Mouse (Mus musculus) forebrain, embryonic 12.5 days (tissue): ENCODE measurements around the gene Cit. TPM values are rescaled to one million over a fixed set of nuclear protein-coding genes. Genes with fewer than 3 reads are reported as not detected.

Experiments
- ATAC-seq: fragments of 200-750 bp; cut with Nextera tagmentation; 2 replicates; pipeline ENCODE4 v1.8.0; 2017; ENCODE audit warnings: moderate TSS enrichment; ENCODE audit not compliant: low FRiP score
- H3K27ac ChIP-seq: fragments of 300-500 bp; sonication (generic); 2 replicates; pipeline ENCODE4 v1.5.1; 2016; ENCODE audit warnings: mild to moderate bottlenecking
- H3K27me3 ChIP-seq: fragments of 300-500 bp; sonication (generic); 2 replicates; pipeline ENCODE4 v1.6.1; 2016; ENCODE audit warnings: mild to moderate bottlenecking
- H3K36me3 ChIP-seq: fragments of 300-500 bp; sonication (generic); replicated peaks from 2 replicates; pipeline ENCODE4 v1.6.1; 2016; ENCODE audit warnings: mild to moderate bottlenecking
- H3K4me1 ChIP-seq: fragments of 300-500 bp; sonication (generic); 2 replicates; pipeline ENCODE4 v1.6.1; 2016
- H3K4me2 ChIP-seq: fragments of 300-500 bp; sonication (generic); 2 replicates; pipeline ENCODE4 v1.6.1; 2016; ENCODE audit warnings: mild to moderate bottlenecking, moderate library complexity
- H3K4me3 ChIP-seq: fragments of 300-500 bp; sonication (generic); replicated peaks from 2 replicates; pipeline ENCODE4 v1.5.1; 2016; ENCODE audit warnings: mild to moderate bottlenecking
- H3K9ac ChIP-seq: fragments of 300-500 bp; sonication (generic); 2 replicates; pipeline ENCODE4 v1.6.1; 2016; ENCODE audit warnings: mild to moderate bottlenecking
- H3K9me3 ChIP-seq: fragments of 300-500 bp; sonication (generic); 2 replicates; pipeline ENCODE4 v1.6.1; 2016
- WGBS: fragments of 180-500 bp; shearing (Covaris S2); methylation state at CpG from one replicate; pipeline ENCODE4 v1.1.7; 2016; 5-methylcytosine and 5-hydroxymethylcytosine counted together
- polyA plus RNA-seq: library from polyadenylated mRNA; unstranded; fragments of >200 nt; fragmentation: Nextera tagmentation; extraction: Ambion mirVana; gene quantifications from 2 replicates; pipeline ENCODE4 v1.2.1, GENCODE M21; 2016

Gene Cit
- polyA plus RNA-seq, 1 experiment from 2014 or later: 46.5 TPM

- H3K27me3 ChIP-seq: no peaks in the 10 kb centered on the region
- peaks cover 77% of the 10 kb centered on the region for H3K36me3 ChIP-seq
- no peak overlapping the region for H3K4me3 ChIP-seq
- H3K27ac ChIP-seq: no peak overlapping the region
- H3K4me2 ChIP-seq: no peak overlapping the region
- no peak for ATAC-seq
- H3K4me1 ChIP-seq: peaks cover 5% of the 10 kb centered on the region; the same call in 1 of the 2 replicates
- WGBS: 87% methylated on average over 12 of the region's 12 CpGs
- H3K9me3 ChIP-seq: no peaks in the 10 kb centered on the region
- H3K9ac ChIP-seq: no peak overlapping the region
Measured at GRCm38 (mm10) chr5:115854370-115854769, 9.3 kb downstream of the Cit start.

GRCm38 (mm10) chr5:115858652-115859051 lies 13.6 kb downstream of the Cit start:
- no peak overlapping the region for H3K4me2 ChIP-seq
- no peak overlapping the region for H3K27ac ChIP-seq
- H3K9ac ChIP-seq: no peak overlapping the region
- ATAC-seq: no peak
- H3K27me3 ChIP-seq: no peaks in the 10 kb centered on the region
- H3K9me3 ChIP-seq: no peaks in the 10 kb centered on the region
- WGBS: 86% methylated on average over 6 of the region's 6 CpGs
- no peaks in the 10 kb centered on the region for H3K4me1 ChIP-seq
- no peak overlapping the region for H3K4me3 ChIP-seq
- H3K36me3 ChIP-seq: peaks cover 80% of the 10 kb centered on the region

DNA sequence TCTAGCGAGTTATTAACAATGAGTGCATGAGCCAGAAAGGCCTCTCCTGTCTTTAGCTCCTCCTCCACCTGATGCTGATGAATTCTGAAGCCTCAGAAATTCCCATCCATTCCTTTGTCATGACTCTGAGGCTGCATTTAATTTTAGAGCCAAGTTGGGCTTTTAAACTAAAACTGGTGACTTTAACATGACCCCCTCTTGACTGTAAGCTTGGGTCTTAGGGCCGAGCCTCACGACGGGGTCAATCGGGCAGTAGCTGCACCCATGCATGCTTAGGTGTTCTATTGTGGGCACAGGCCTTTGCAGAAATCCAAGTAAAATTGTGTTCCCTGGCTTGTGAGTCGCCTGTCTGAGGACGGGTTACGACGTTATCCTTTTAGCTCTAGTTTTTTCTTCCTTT lies 14.4 kb downstream of the Cit start:
- no peak overlapping the region for H3K27ac ChIP-seq
- H3K9me3 ChIP-seq: no peaks in the 10 kb centered on the region
- WGBS: 87% methylated on average over 9 of the region's 9 CpGs
- no peaks in the 10 kb centered on the region for H3K27me3 ChIP-seq
- H3K36me3 ChIP-seq: peaks cover 80% of the 10 kb centered on the region
- H3K9ac ChIP-seq: 0 out of 2 replicates have a peak overlapping the region, but pooled peaks have one; percentile 3
- no peak overlapping the region; the same call in 1 of the 2 replicates for H3K4me2 ChIP-seq
- no peak overlapping the region for H3K4me3 ChIP-seq
- H3K4me1 ChIP-seq: no peaks in the 10 kb centered on the region
- ATAC-seq: no peak

DNA sequence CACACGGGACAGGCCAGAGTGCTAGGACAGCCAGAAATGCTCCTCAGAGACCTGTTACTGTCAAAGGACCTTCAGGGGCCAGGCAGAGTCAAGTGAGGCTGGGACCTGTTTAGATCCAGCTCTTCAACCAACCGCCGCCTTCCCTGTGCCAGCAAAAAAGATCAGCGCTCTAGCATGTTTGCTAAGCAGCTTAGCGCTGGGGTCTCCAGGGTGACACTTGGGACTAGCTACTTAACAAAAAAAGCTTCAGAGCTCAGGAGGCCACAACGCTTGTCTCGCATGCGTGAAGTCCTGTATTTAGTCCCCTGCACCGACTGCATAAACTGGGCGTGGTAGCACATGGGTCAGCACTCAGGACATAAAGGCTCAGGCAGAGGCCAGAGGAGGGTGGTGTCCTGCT lies 16.9 kb downstream of the Cit start:
- H3K9ac ChIP-seq: no peak overlapping the region
- H3K27ac ChIP-seq: no peak overlapping the region
- no peaks in the 10 kb centered on the region for H3K9me3 ChIP-seq
- H3K27me3 ChIP-seq: no peaks in the 10 kb centered on the region
- no peak for ATAC-seq
- H3K4me1 ChIP-seq: no peaks in the 10 kb centered on the region
- H3K4me3 ChIP-seq: no peak overlapping the region
- no peak overlapping the region for H3K4me2 ChIP-seq
- H3K36me3 ChIP-seq: peaks cover 74% of the 10 kb centered on the region
- 82% methylated on average over 10 of the region's 10 CpGs for WGBS

- 95% methylated on average over 10 of the region's 10 CpGs for WGBS
- H3K4me3 ChIP-seq: no peak overlapping the region
- H3K9ac ChIP-seq: no peak overlapping the region
- H3K27me3 ChIP-seq: no peaks in the 10 kb centered on the region
- no peaks in the 10 kb centered on the region for H3K9me3 ChIP-seq
- no peak overlapping the region for H3K27ac ChIP-seq
- peaks cover 72% of the 10 kb centered on the region for H3K36me3 ChIP-seq
- H3K4me1 ChIP-seq: no peaks in the 10 kb centered on the region
- ATAC-seq: no peak
- no peak overlapping the region for H3K4me2 ChIP-seq
Measured at GRCm38 (mm10) chr5:115862439-115862838, 17.4 kb downstream of the Cit start.

- H3K4me2 ChIP-seq: no peak overlapping the region
- no peak overlapping the region for H3K9ac ChIP-seq
- H3K27me3 ChIP-seq: no peaks in the 10 kb centered on the region
- no peak overlapping the region for H3K27ac ChIP-seq
- ATAC-seq: no peak
- H3K9me3 ChIP-seq: no peaks in the 10 kb centered on the region
- peaks cover 10% of the 10 kb centered on the region for H3K4me1 ChIP-seq
- no peak overlapping the region for H3K4me3 ChIP-seq
- WGBS: 84% methylated on average over 11 of the region's 11 CpGs
- peaks cover 51% of the 10 kb centered on the region for H3K36me3 ChIP-seq
Measured at GRCm38 (mm10) chr5:115866296-115866695, 21.2 kb downstream of the Cit start.

GRCm38 (mm10) chr5:115868540-115868939 lies 23.5 kb downstream of the Cit start:
- peaks cover 41% of the 10 kb centered on the region for H3K36me3 ChIP-seq
- H3K4me3 ChIP-seq: no peak overlapping the region
- ATAC-seq: no peak
- H3K4me1 ChIP-seq: peaks cover 10% of the 10 kb centered on the region
- H3K9me3 ChIP-seq: no peaks in the 10 kb centered on the region
- H3K27me3 ChIP-seq: no peaks in the 10 kb centered on the region
- H3K9ac ChIP-seq: no peak overlapping the region
- 68% methylated on average over 12 of the region's 12 CpGs for WGBS
- H3K27ac ChIP-seq: no peak overlapping the region
- H3K4me2 ChIP-seq: no peak overlapping the region

DNA sequence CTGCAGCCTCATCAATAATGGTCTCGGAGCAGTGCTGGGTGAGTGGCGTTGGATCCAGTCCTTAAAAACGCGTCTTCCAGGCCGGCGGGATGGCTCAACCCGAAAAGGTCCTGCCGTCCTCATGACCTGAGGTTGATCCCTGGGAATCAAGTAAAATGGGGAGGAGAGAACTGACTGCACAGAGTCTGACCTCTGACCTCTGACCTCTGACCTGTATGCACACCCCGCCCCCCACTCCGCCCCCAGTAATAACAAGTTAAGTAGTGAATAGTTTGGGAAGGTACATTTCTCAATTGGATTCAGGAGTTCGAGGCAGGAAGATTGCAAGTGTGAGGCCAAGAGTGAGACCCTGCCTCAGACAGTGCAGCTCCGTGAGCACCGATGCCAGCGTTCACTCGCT lies 24.1 kb downstream of the Cit start:
- Histone ChIP-seq H3K9me3 (no peaks in the 10 kb centered on the region), H3K27me3 (no peaks in the 10 kb centered on the region), H3K4me1 (peaks cover 10% of the 10 kb centered on the region), H3K27ac (no peak overlapping the region), H3K9ac (no peak overlapping the region), H3K4me3 (no peak overlapping the region), H3K4me2 (no peak overlapping the region), H3K36me3 (peaks cover 40% of the 10 kb centered on the region)
- WGBS: 85% methylated on average over 15 of the region's 15 CpGs
- ATAC-seq: no peak

DNA sequence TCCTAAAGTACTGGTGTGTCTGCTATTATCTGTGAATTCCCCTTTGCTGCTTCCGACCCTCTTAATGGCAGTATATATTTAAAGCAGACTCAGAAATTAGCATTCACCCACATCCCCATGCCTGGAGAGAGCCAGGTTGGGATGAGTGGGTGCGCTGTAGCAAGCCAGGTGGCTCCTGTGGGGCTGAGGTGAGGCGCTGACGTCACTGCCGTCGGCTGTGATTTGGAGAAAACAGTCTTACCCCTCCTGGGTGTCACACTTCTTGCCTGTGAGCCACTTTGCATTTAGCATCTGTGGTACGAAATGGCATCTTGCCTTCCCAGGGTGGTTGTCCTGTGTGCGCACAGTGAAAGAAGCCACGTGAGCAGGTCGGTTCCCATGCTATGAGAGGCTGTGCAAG lies 26.1 kb downstream of the Cit start:
- no peak overlapping the region for H3K9ac ChIP-seq
- H3K9me3 ChIP-seq: no peaks in the 10 kb centered on the region
- no peak overlapping the region for H3K4me3 ChIP-seq
- H3K4me1 ChIP-seq: peaks cover 10% of the 10 kb centered on the region
- no peak for ATAC-seq
- WGBS: 95% methylated on average over 10 of the region's 10 CpGs
- no peaks in the 10 kb centered on the region for H3K27me3 ChIP-seq
- no peak overlapping the region for H3K4me2 ChIP-seq
- peaks cover 40% of the 10 kb centered on the region for H3K36me3 ChIP-seq
- no peak overlapping the region for H3K27ac ChIP-seq

DNA sequence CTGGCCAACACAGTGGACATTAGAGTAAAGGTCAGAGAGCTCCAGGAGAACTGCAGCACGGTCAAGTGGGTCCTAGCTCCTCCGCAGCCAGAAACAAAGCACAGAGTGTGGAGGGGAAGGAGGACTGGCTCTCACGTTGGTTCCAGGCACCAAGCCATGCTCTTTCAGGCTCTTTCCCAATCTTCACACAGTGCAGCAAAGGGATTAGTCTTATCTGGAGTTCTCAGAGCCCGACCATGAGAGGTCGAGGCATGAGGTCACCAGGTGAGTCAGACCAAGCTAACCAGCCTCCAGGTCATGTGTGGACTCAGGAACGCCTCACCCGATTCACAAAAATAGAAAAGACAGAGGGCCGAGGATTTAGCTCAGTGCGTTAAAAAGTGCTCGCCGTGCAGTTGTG lies 27.0 kb downstream of the Cit start:
- no peaks in the 10 kb centered on the region for H3K27me3 ChIP-seq
- H3K27ac ChIP-seq: no peak overlapping the region
- WGBS: 91% methylated on average over 11 of the region's 11 CpGs
- no peak for ATAC-seq
- H3K4me2 ChIP-seq: no peak overlapping the region
- no peak overlapping the region for H3K9ac ChIP-seq
- H3K9me3 ChIP-seq: no peaks in the 10 kb centered on the region
- H3K4me3 ChIP-seq: no peak overlapping the region
- peaks cover 10% of the 10 kb centered on the region for H3K4me1 ChIP-seq
- H3K36me3 ChIP-seq: peaks cover 40% of the 10 kb centered on the region

- no peak for ATAC-seq
- Histone ChIP-seq H3K36me3 (peaks cover 44% of the 10 kb centered on the region), H3K27ac (no peak overlapping the region), H3K4me3 (no peak overlapping the region), H3K9me3 (no peaks in the 10 kb centered on the region), H3K4me1 (peaks cover 10% of the 10 kb centered on the region), H3K9ac (no peak overlapping the region), H3K27me3 (no peaks in the 10 kb centered on the region), H3K4me2 (no peak overlapping the region)
- 91% methylated on average over 4 of the region's 4 CpGs for WGBS
Measured at GRCm38 (mm10) chr5:115872956-115873355, 27.9 kb downstream of the Cit start.

DNA sequence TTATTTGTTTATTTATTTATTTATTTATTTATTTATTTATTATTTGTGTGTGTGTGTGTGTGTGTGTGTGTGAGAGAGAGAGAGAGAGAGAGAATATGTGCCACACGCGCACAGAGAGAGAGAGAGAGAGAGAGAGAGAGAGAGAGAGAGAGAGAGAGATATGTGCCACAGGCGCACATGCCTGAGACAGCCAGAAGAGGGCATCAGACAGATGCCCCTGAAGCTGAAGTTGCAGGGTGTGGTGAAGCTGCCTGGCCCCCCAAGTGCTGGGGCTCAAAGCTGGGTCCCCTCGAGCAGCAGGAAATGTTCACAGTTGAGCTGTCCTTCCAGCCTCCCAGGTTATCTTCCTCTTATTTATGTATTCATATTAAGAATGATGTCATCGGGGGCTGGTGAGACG lies 32.3 kb downstream of the Cit start:
- H3K9ac ChIP-seq: no peak overlapping the region
- no peak overlapping the region for H3K4me2 ChIP-seq
- H3K9me3 ChIP-seq: no peaks in the 10 kb centered on the region
- H3K36me3 ChIP-seq: peaks cover 38% of the 10 kb centered on the region
- H3K4me3 ChIP-seq: no peak overlapping the region
- no peaks in the 10 kb centered on the region for H3K4me1 ChIP-seq
- H3K27me3 ChIP-seq: no peaks in the 10 kb centered on the region
- ATAC-seq: no peak
- no peak overlapping the region for H3K27ac ChIP-seq
- WGBS: 90% methylated on average over 6 of the region's 6 CpGs

- no peaks in the 10 kb centered on the region for H3K4me1 ChIP-seq
- H3K4me3 ChIP-seq: no peak overlapping the region
- no peaks in the 10 kb centered on the region for H3K27me3 ChIP-seq
- no peak overlapping the region for H3K9ac ChIP-seq
- no peak for ATAC-seq
- H3K27ac ChIP-seq: no peak overlapping the region
- WGBS: 91% methylated on average over 9 of the region's 9 CpGs
- peaks cover 42% of the 10 kb centered on the region for H3K36me3 ChIP-seq
- no peak overlapping the region for H3K4me2 ChIP-seq
- H3K9me3 ChIP-seq: no peaks in the 10 kb centered on the region
Measured at GRCm38 (mm10) chr5:115882165-115882564, 37.1 kb downstream of the Cit start.
